ENCODE assay signal across 18 mouse cellular contexts in the genomic region with DNA sequence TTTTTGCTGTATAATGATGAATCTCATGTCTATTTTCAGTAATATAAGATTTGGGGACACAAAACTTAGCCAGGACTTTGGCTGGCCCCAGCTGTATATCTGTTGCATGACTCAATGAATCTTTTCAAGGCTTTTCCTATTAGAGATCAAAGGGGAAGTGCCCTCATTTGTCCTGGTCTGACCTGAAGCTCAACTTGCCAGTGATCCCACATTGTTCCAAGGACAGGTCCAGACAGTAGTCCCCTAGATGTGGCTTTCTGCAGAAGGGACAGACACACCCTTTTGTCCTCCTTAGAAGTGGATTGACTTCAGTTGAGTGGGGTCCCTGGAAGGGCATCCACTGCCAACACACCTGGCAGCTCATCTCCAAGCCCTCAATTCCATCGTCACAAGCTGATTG.
"Had no signal": no experiment of that assay in that cellular context is flagged by ENCODE, and none has a peak within 500 bp of the region (broad histone marks: within the 10 kb centered on the region; RNA-seq: fewer than 3 reads in every experiment).

No protein-coding gene starts in this region.

- H3K36me3 ChIP-seq: liver, embryonic 13.5 days; midbrain, embryonic 15.5 days; stomach, embryonic 15.5 days had no signal

- H3K9ac ChIP-seq: liver, embryonic 13.5 days; midbrain, embryonic 12.5 days; midbrain, embryonic 15.5 days; neural tube, embryonic 13.5 days; stomach, embryonic 15.5 days had no signal

- DNase-seq: kidney, adult 9 months; kidney, postnatal 10 days; layer of hippocampus, adult 9-11 months; liver, embryonic 13.5 days; lung, adult 2 months; lung, postnatal 14 days; lung, postnatal 4 days; retina, postnatal 1 day; right cerebral cortex, postnatal 25 days; spleen, adult 18-20 months; thymus, postnatal 25 days had no signal

- H3K4me2 ChIP-seq: liver, embryonic 13.5 days; midbrain, embryonic 12.5 days; midbrain, embryonic 15.5 days; neural tube, embryonic 13.5 days; stomach, embryonic 15.5 days had no signal

- H3K27me3 ChIP-seq: liver, embryonic 13.5 days; midbrain, embryonic 12.5 days; midbrain, embryonic 15.5 days; neural tube, embryonic 13.5 days; stomach, embryonic 15.5 days had no signal

- H3K9me3 ChIP-seq: liver, embryonic 13.5 days; neural tube, embryonic 13.5 days; stomach, embryonic 15.5 days had no signal

- H3K27ac ChIP-seq: layer of hippocampus, adult 2 months; left cerebral cortex, adult 2 months; liver, embryonic 13.5 days; midbrain, embryonic 12.5 days; midbrain, embryonic 15.5 days; neural tube, embryonic 13.5 days; stomach, embryonic 15.5 days had no signal

- H3K4me1 ChIP-seq: liver, embryonic 13.5 days; midbrain, embryonic 12.5 days; midbrain, embryonic 15.5 days; stomach, embryonic 15.5 days had no signal

- H3K4me3 ChIP-seq: layer of hippocampus, adult 2 months; left cerebral cortex, adult 2 months; liver, embryonic 13.5 days; midbrain, embryonic 12.5 days; midbrain, embryonic 15.5 days; myocyte; neural tube, embryonic 13.5 days; stomach, embryonic 15.5 days had no signal

- ATAC-seq: midbrain, embryonic 15.5 days had no signal
